Mouse (Mus musculus) central nervous system, embryonic 18 days (tissue): ENCODE measurements around the gene Lgals7. TPM values are rescaled to one million over a fixed set of nuclear protein-coding genes. Genes with fewer than 3 reads are reported as not detected.

ENCODE experiments used
- polyA plus RNA-seq: library from polyadenylated mRNA; depleted of rRNA; stranded (reverse); fragments of >200 nt; gene quantifications from 2 replicates; pipeline ENCODE4 v1.2.3, GENCODE M21; 2012; rRNA removed

Lgals7 gene
- 11.6 and 16.4 TPM in 2 replicates for polyA plus RNA-seq

DNA sequence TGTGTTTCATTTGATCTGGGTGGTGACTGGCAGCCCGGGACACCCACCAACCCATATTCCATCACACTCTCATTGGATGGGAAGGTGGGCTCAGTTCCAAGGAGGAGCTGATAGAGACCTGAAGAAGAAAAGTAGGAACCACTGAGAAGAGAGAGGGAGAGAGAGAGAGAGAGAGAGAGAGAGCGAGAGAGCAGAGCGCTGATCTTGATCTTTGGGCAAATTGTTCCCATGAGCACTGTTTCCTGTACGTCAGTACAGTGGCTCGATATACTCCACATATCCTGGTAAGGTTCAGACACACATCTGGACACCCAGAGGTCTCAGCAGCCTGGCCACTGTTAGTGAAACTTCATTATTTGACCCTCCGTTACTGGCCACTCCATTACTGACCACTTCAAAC is at the start of gene Lgals7:
Gene Lgals7, plus strand, starts transcription at position 314 of the 400 bp plus-strand sequence.

DNA sequence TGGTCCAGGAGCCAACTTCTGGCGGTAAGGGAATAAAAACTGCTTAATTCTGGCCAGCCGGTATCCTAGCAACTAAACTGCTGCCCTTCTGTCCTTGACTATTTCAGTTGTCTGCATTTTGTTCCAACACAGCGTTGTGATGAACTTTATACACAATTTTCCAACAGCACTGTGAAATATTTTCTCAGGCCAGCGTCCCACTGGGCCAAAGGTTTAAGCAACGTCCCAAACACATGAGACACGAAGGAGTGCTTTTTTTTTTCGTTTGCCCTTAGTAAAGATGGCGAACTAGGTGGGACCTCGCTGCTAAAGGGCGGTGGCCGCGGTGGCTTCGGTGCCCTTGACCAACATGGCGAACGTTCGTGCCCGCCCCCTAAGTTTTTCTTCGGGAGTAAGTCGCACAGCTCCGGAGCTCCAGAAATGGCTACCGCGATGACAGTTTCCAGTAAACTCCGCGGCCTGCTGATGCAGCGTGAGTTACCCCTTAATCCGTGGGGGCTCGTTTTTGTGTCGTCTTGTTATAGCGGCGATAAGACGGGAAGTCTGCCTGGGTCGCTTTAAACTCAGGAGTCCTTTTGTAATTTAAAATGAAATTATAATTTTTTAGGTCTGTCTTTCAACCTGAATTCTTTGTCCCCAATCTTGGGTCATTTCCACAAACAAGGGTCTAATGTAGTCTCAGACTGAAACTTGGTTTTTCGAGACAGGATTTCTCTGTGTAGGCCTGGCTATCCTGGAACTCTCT is 38.5 kb upstream of the Lgals7 start, which contains the start of gene Ech1:
Gene Ech1, plus strand, starts transcription at position 277 of the 745 bp plus-strand sequence.

DNA sequence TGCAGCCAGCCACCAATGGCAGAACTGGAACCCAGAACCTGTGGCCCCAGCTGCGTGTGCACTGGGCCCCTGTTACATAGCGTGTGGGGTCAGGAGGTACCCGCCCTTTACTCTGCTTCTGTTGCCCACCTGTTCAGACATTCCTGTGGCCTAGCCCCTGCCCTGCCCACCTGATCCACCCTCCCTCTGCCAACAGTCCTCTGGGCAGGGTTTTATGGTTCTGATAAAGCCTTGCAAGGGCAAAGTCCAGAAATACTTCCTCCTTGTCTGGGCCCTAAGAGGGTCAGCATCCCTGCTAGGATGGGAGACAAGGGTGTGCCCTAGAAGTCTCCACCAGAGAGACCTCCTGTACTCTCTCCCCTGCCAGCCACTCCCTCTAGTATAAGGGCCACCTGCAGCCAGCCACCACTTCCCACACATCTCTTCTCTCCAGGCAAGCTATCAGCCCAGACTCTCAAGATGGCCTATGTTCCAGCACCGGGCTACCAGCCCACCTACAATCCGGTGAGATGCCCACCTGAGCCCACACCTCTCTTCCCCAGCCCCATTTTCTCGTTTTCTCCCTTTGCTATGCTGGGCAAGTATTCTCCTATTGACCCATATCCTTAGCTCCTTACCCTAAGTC is 29.8 kb upstream of the Lgals7 start, which contains the start of gene Lgals4:
Gene Lgals4, plus strand, starts transcription at position 132 of the 625 bp plus-strand sequence.

DNA sequence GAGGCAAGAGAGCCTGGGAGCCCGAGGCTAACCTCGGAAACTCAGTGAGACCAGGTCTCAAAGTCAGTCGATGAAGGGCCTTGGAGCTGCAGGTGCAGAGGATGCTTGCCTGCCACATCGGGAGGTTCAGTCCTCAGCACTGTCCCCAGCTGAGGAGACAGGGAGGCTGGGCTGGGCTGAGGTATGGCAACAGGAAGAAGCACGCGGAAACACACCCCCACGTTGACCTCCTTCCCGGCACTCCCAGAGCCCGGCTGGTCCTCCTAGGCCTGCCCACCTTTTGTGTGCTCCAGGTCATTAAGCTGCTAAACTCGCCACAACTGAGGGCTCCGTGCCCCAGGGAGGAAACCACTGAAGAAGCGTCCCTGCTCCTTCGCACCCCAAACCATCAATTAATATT is 17.5 kb downstream of the Lgals7 start, which contains the start of gene Capn12:
Gene Capn12, plus strand, starts transcription at position 224 of the 400 bp plus-strand sequence.

Other genes starting within 250 kb of the Lgals7 start
- 0.22 and 0.92 TPM in 2 replicates for gene Acp7, start 232.5 kb upstream of the Lgals7 start, polyA plus RNA-seq
- 31.4 and 33.2 TPM in 2 replicates for gene Fbxo27, start 171.0 kb upstream of the Lgals7 start, polyA plus RNA-seq
- gene Fbxo17, start 147.0 kb upstream of the Lgals7 start, polyA plus RNA-seq, result 4.1 and 4.6 TPM in 2 replicates
- gene Mrps12, start 122.0 kb upstream of the Lgals7 start, polyA plus RNA-seq, result 71.4 and 74.9 TPM in 2 replicates
- 15.9 and 16.3 TPM in 2 replicates for gene Sars2, start 121.9 kb upstream of the Lgals7 start, polyA plus RNA-seq
- 0.39 and 0.56 TPM in 2 replicates for gene Ccer2, start 107.7 kb upstream of the Lgals7 start, polyA plus RNA-seq
- gene Sirt2, start 97.1 kb upstream of the Lgals7 start, polyA plus RNA-seq, result 128 and 133 TPM in 2 replicates
- 26.6 and 29.6 TPM in 2 replicates for gene Nfkbib, start 96.3 kb upstream of the Lgals7 start, polyA plus RNA-seq
- 0.55 and 0.62 TPM in 2 replicates for gene Rinl, start 74.9 kb upstream of the Lgals7 start, polyA plus RNA-seq
- gene Hnrnpl, start 55.3 kb upstream of the Lgals7 start, polyA plus RNA-seq, result 372 and 379 TPM in 2 replicates
- 98.9 and 107 TPM in 2 replicates for gene Ech1, start 38.6 kb upstream of the Lgals7 start, polyA plus RNA-seq
- gene Lgals4, start 30.0 kb upstream of the Lgals7 start, polyA plus RNA-seq, result 9.5 and 10.9 TPM in 2 replicates
- gene Capn12, start 17.6 kb downstream of the Lgals7 start, polyA plus RNA-seq, result 0.22 and 0.25 TPM in 2 replicates
- gene Actn4, start 98.5 kb downstream of the Lgals7 start, polyA plus RNA-seq, result 120 and 134 TPM in 2 replicates
- gene Eif3k, start 118.0 kb downstream of the Lgals7 start, polyA plus RNA-seq, result 377 and 381 TPM in 2 replicates
- gene Map4k1, start 118.2 kb downstream of the Lgals7 start, polyA plus RNA-seq, result 12.9 and 14.6 TPM in 2 replicates